ENCODE assay signal across 14 mouse cellular contexts in the genomic region with DNA sequence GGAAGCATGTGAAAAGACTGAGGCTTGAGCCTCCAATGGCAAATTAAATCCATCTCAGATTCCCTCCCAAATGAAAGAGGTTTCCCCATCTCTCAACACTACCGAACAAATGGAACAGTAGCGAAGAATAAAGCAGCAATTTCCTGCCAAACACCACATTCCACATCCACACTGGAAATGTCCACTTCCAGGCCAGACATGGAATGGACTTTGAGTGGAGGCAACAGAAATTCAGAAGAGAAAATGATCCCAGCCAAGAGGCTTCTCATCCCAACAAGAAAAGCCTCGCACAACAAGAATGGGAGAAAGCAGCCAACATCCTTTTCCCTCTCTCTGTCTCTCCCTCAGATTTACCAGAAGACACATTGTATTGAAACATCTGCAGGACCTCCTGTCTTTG.
"Had no signal": no experiment of that assay in that cellular context is flagged by ENCODE, and none has a peak within 500 bp of the region (broad histone marks: within the 10 kb centered on the region; RNA-seq: fewer than 3 reads in every experiment).

No protein-coding gene starts in this region.

- H3K4me1 ChIP-seq: limb, embryonic 10.5 days had no signal

- H3K27me3 ChIP-seq: limb, embryonic 13.5 days had no signal

- H3K27ac ChIP-seq: limb, embryonic 10.5 days; limb, embryonic 13.5 days; liver, embryonic 14.5 days; macrophage had no signal

- H3K36me3 ChIP-seq: limb, embryonic 13.5 days had no signal

- H3K9ac ChIP-seq: limb, embryonic 13.5 days; liver, embryonic 14.5 days; liver, postnatal 0 days; lung, embryonic 14.5 days had no signal

- H3K9me3 ChIP-seq: limb, embryonic 10.5 days; limb, embryonic 13.5 days had no signal

- H3K4me2 ChIP-seq: limb, embryonic 13.5 days; lung, embryonic 14.5 days had no signal

- H3K4me3 ChIP-seq: limb, embryonic 10.5 days; limb, embryonic 13.5 days had no signal

- ATAC-seq: liver, postnatal 0 days; lung, postnatal 0 days had no signal

- DNase-seq: kidney, adult 9 months; kidney, postnatal 10 days; kidney, postnatal 4 days; liver; liver, postnatal 0 days; lung, embryonic 14.5 days; midbrain, embryonic 14.5 days; thymus, adult 18-20 months; thymus, postnatal 36 days had no signal
